Mouse (Mus musculus) gastrocnemius, postnatal 14 days (tissue): ENCODE data around the gene Dhx34. TPM values are rescaled to one million over a fixed set of nuclear protein-coding genes. Genes with fewer than 3 reads are reported as not detected.

Experiments used
- total RNA-seq, 2 experiments: library from RNA; stranded (reverse); gene quantifications; 2 replicates each; pipeline ENCODE4 v1.2.3; 2021

Gene Dhx34
- total RNA-seq, 2 experiments from 2014 or later = 4.2 to 4.6 TPM

Other genes starting within 250 kb of the Dhx34 start
- 1 to 10 TPM; 7.9 to 8.8 TPM for gene Bicra, start 174.1 kb downstream of the Dhx34 start, total RNA-seq
- not detected for gene Zfp541, start 160.2 kb downstream of the Dhx34 start, total RNA-seq
- gene Napa, start 123.6 kb downstream of the Dhx34 start, total RNA-seq = 100 to 1,000 TPM; 102 to 107 TPM
- 10 to 100 TPM; 12.2 to 14.4 TPM for gene Kptn, start 102.1 kb downstream of the Dhx34 start, total RNA-seq
- under 1 TPM; 0.24 to 0.25 TPM for gene Slc8a2, start 92.2 kb downstream of the Dhx34 start, total RNA-seq
- gene Meis3, start 46.9 kb downstream of the Dhx34 start, total RNA-seq = 1 to 10 TPM; 2.5 to 3.1 TPM
- under 1 TPM; 0.20 to 0.27 TPM for gene C5ar2, start 22.1 kb upstream of the Dhx34 start, total RNA-seq
- 1 to 10 TPM; 2.6 to 3.1 TPM for gene C5ar1, start 37.5 kb upstream of the Dhx34 start, total RNA-seq
- 10 to 100 TPM; 11.1 to 12.4 TPM for gene Inafm1, start 51.6 kb upstream of the Dhx34 start, total RNA-seq
- gene Ccdc9, start 64.8 kb upstream of the Dhx34 start, total RNA-seq = 10 to 100 TPM; 30.1 to 32.8 TPM
- 1 to 10 TPM; 3.6 to 5.1 TPM for gene Bbc3, start 86.4 kb upstream of the Dhx34 start, total RNA-seq
- gene Sae1, start 165.8 kb upstream of the Dhx34 start, total RNA-seq = 10 to 100 TPM; 30.0 to 37.9 TPM
- gene Zc3h4, start 178.9 kb upstream of the Dhx34 start, total RNA-seq = 10 to 100 TPM; 27.9 to 28.5 TPM
- gene Tmem160, start 230.7 kb upstream of the Dhx34 start, total RNA-seq = 10 to 100 TPM; 23.2 to 28.7 TPM